Comparison of ENCODE assay signal across 7 mouse cellular contexts in the genomic region with DNA sequence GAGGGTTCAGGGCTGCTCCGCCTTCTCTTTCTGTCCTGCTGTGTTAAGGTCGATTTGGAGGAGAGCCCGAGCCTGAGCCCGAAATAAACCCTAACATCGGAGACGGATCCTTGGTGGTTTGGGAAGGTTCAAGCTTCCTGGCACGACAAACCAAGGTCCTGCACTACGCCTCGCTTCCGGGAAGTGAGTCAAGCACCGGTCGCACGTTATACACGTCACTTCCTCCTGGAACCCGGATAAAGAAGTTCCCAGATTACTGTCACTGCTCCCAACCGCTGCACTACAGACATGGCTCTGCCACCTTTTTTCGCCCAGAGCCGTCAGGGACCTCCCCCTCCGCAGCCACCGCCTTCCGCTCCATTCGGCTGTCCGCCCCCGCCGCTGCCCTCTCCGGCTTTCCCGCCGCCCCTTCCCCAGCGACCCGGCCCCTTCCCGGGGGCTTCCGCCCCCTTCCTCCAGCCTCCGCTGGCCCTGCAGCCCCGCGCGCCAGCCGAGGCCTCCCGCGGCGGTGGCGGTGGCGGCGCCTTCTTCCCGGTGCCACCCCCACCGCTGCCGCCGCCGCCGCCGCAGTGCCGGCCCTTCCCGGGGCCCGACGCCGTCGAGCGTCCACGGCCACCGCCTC. TPM values are rescaled to one million over a fixed set of nuclear protein-coding genes. Genes with fewer than 3 reads are reported as not detected.
DNase-seq lines count a peak whose midpoint lies in the region; ATAC-seq lines count a peak whose summit lies in the region.

A gene (plus strand): TSS at position 251 of the 622 bp plus-strand sequence.

- H3K4me3 ChIP-seq in embryonic facial prominence, embryonic 11.5 days (ENCODE audit: low read depth, low read length) = peak within 1 kb of the TSS; percentile 99
- peak within 1 kb of the TSS; percentile 95 for H3K4me3 ChIP-seq in limb, embryonic 10.5 days
- peak within 1 kb of the TSS; percentile 100 for H3K4me3 ChIP-seq in midbrain, embryonic 13.5 days (replicated peaks)

- peak; percentile 96 for ATAC-seq in embryonic facial prominence, embryonic 11.5 days (replicated peaks; ENCODE audit: insufficient number of reproducible peaks, low FRiP score, low TSS enrichment, low read depth)
- peak; percentile 98 for ATAC-seq in granulocyte monocyte progenitor cell, adult 5-6 weeks (replicated peaks; ENCODE audit: poor library complexity, severe bottlenecking)
- ATAC-seq in midbrain, embryonic 13.5 days = peak; percentile 98

- H3K9me3 ChIP-seq in embryonic facial prominence, embryonic 11.5 days (replicated peaks; ENCODE audit: control insufficient read depth, low read length) = no peaks in the 10 kb centered on the region
- H3K9me3 ChIP-seq in limb, embryonic 10.5 days (replicated peaks) = 0 out of 2 replicates have a peak, but pooled peaks cover 2% of the 10 kb centered on the region
- H3K9me3 ChIP-seq in midbrain, embryonic 13.5 days = no peaks in the 10 kb centered on the region

- H3K9ac ChIP-seq in embryonic facial prominence, embryonic 11.5 days (replicated peaks; ENCODE audit: low read length) = peak within 1 kb of the TSS; percentile 90
- peak within 1 kb of the TSS; percentile 97 for H3K9ac ChIP-seq in midbrain, embryonic 13.5 days (replicated peaks)

- H3K27me3 ChIP-seq in embryonic facial prominence, embryonic 11.5 days (ENCODE audit: control insufficient read depth, insufficient read depth, low read length) = no peaks in the 10 kb centered on the region
- H3K27me3 ChIP-seq in limb, embryonic 10.5 days (ENCODE audit: low read depth, poor library complexity, severe bottlenecking) = no peaks in the 10 kb centered on the region
- no peaks in the 10 kb centered on the region for H3K27me3 ChIP-seq in midbrain, embryonic 13.5 days

- H3K27ac ChIP-seq in embryonic facial prominence, embryonic 11.5 days (replicated peaks; ENCODE audit: low read depth, low read length) = peak within 1 kb of the TSS; percentile 88
- peak within 1 kb of the TSS; percentile 92 for H3K27ac ChIP-seq in limb, embryonic 10.5 days
- peak within 1 kb of the TSS; percentile 96 for H3K27ac ChIP-seq in midbrain, embryonic 13.5 days

- no peaks in the 10 kb centered on the region for H3K36me3 ChIP-seq in embryonic facial prominence, embryonic 11.5 days (replicated peaks; ENCODE audit: control insufficient read depth, insufficient read depth, low read depth, low read length)
- no peaks in the 10 kb centered on the region for H3K36me3 ChIP-seq in limb, embryonic 10.5 days
- H3K36me3 ChIP-seq in midbrain, embryonic 13.5 days = no peaks in the 10 kb centered on the region

- H3K4me1 ChIP-seq in embryonic facial prominence, embryonic 11.5 days (ENCODE audit: control insufficient read depth, insufficient read depth, low read length) = no peaks in the 10 kb centered on the region
- peaks cover 18% of the 10 kb centered on the region for H3K4me1 ChIP-seq in limb, embryonic 10.5 days
- H3K4me1 ChIP-seq in midbrain, embryonic 13.5 days (replicated peaks) = peaks cover 32% of the 10 kb centered on the region

- H3K4me2 ChIP-seq in embryonic facial prominence, embryonic 11.5 days (ENCODE audit: low read depth, low read length) = peak within 1 kb of the TSS; percentile 81
- H3K4me2 ChIP-seq in midbrain, embryonic 13.5 days (replicated peaks) = peak within 1 kb of the TSS; percentile 98

- peak; percentile 96 for DNase-seq in adrenal gland, postnatal 14 days
- peak; percentile 100 for DNase-seq in embryonic facial prominence, embryonic 11.5 days (ENCODE audit: low spot score)
- DNase-seq in kidney, adult 11 months = peak; percentile 95
- peak; percentile 98 for DNase-seq in limb, embryonic 10.5 days (ENCODE audit: low spot score)
- peak; percentile 82 for DNase-seq in spleen, adult 12 weeks (ENCODE audit: low spot score)

- WGBS in embryonic facial prominence, embryonic 11.5 days = 1% methylated on average over 48 of the region's 59 CpGs
- 2% methylated on average over 58 of the region's 59 CpGs for WGBS in limb, embryonic 10.5 days
- WGBS in midbrain, embryonic 13.5 days = under 1% methylated on average over 56 of the region's 59 CpGs

RNA-seq across cellular contexts. Expression of the gene that starts here (rescaled TPM):
- total RNA-seq in adrenal gland, postnatal 14 days (2021) = 15.0 and 18.8 TPM in 2 replicates
- polyA plus RNA-seq in embryonic facial prominence, embryonic 11.5 days (2014; fragmentation: Nextera tagmentation; extraction: Ambion mirVana) = 13.9 and 18.5 TPM in 2 replicates
- total RNA-seq in granulocyte monocyte progenitor cell, adult 5-6 weeks (2014; fragmentation: Nextera tagmentation) = 11.3 and 14.7 TPM in 2 replicates
- 23.0 and 40.2 TPM in 2 replicates for total RNA-seq in granulocyte monocyte progenitor cell, adult 5-6 weeks (2017)
- polyA plus RNA-seq in limb, embryonic 10.5 days (2016; fragmentation: Nextera tagmentation; extraction: Ambion mirVana) = 10.4 and 11.9 TPM in 2 replicates
- 7.5 and 7.6 TPM in 2 replicates for polyA plus RNA-seq in midbrain, embryonic 13.5 days (2015; fragmentation: Nextera tagmentation; extraction: Ambion mirVana)

Comparison
In these comparisons a context has a peak if more than half of its experiments do, and no peak if none do; other contexts are left out.
1. Peak in every context shown above with its lines: DNase-seq, ATAC-seq, H3K4me3 ChIP-seq and H3K27ac ChIP-seq.